Mouse (Mus musculus) embryonic fibroblast, embryonic 13.5 days (primary cell): ENCODE measurements around the gene Dcaf4.

Experiments used
- CTCF ChIP-seq: IDR thresholded peaks from 2 replicates; pipeline ENCODE4 v1.5.1; 2011; ENCODE audit warnings: mild to moderate bottlenecking, control low read depth, low read length, moderate library complexity, borderline replicate concordance; ENCODE audit not compliant: insufficient read depth
- POLR2A ChIP-seq: IDR thresholded peaks from 2 replicates; pipeline ENCODE4 v1.6.1; 2011; ENCODE audit warnings: low read depth, mild to moderate bottlenecking, control low read depth, low read length, moderate library complexity

- TF ChIP-seq CTCF (no peak), POLR2A (no peak)
Observed at GRCm38 (mm10) chr12:83513185-83513584, 7.1 kb upstream of the Dcaf4 start.
